Mouse (Mus musculus): ENCODE data around the gene Zbtb16. TPM values are rescaled to one million over a fixed set of nuclear protein-coding genes. Genes with fewer than 3 reads are reported as not detected.

Gene Zbtb16
- polyA plus RNA-seq, 1 experiment = 7.4 TPM

GRCm38 (mm10) chr9:48646251-48646650 is 189.8 kb downstream of the Zbtb16 start:
- no peak for DNase-seq (ENCODE audit: low spot score)

DNA sequence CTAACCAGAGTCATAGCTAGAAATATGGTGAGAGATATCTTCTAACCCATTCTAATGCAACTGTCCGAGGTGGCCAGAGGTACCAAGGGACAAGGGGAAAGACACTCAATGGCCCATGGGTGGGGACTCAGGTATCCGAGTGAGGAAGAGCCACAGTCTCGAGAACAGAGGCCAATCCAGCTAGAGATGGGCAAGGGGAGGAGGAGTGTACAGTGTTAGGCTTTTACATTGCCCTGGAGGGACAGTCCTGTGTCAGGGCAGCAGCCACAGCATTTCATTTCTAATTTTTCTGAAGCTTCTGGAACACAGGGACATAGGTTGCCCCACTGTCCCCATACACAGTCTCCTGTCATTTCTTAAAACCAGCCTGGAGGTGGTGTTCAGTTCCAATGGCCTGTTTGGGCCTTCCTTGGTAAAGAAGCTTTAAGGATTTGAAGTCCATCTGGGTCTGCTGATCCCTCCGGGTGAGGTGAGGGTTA is 190.3 kb downstream of the Zbtb16 start:
- no peak for DNase-seq (ENCODE audit: low spot score)

DNA sequence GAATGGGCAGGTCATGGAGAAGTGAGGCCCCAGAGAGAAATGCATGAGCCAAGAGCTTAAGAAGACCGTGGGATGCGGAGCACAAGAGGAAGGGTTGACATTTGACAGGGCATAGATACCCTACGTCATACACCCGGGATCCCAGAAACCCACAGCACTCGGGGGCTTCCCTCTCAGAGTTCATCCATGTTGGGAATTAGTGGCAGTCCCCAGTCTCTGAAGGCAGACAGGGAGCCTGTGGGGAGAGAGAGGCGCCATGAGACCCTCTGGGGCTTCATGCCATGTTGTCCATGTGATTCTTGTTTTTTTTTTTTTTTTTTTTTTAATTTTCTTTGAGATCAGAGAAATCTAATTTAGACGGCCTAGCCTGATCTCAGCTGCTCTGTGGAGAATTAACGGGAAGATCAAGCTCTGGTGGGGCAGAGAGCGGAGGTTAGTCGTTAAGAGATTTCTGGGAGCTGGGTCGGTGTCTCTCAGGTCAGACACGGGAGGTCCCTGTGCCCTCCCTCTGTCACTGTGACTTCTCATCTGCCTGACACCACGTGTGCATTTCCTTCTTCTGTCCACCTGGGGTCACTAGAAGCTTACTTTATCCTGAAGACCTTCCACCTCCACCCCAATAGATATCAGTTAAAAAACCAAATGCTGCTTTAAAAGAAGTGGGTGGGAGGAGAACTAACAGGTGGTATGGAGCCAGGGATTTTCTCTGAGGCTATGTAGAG is 190.9 kb downstream of the Zbtb16 start:
- no peak for DNase-seq (ENCODE audit: low spot score)

DNA sequence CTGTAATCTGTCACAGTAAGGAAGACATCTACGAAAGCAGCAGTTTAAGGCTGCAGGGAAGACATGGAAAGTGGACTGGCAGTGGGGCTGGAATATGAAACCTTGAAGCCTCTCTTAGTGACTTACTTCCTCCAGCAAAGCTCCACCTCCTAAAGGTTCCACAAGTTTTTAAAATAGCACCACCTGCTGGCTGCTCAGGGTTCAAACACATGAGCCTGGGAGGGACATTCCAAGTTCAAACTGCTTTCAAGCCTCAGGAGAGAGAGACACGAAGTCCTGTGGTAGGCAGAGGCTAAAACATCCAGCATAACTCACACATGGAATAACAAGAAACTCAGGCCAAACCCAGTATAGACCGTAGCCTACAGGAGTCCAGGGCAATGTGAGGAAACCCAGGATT is 191.6 kb downstream of the Zbtb16 start:
- no peak for DNase-seq (ENCODE audit: low spot score)

DNA sequence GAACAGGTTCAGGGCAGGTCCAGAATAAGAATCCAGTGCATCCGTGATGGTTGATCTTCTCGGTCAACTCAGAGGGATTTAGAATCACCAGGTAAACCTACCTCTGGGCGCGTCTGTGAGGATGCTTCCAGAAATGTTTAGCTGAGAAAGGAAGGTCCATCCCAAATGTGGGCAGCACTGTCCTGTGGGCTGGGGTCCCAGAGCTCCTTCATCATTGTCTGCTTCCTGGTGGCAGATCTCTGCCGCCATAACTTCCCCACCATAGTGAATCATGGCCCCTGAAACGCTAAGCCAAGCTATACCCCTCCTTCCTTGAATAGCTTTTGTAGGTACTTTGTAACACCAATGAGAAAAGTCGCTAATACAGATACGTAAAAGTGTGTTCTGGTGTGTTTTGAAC is 194.4 kb downstream of the Zbtb16 start:
- DNase-seq (ENCODE audit: low spot score) = no peak

DNA sequence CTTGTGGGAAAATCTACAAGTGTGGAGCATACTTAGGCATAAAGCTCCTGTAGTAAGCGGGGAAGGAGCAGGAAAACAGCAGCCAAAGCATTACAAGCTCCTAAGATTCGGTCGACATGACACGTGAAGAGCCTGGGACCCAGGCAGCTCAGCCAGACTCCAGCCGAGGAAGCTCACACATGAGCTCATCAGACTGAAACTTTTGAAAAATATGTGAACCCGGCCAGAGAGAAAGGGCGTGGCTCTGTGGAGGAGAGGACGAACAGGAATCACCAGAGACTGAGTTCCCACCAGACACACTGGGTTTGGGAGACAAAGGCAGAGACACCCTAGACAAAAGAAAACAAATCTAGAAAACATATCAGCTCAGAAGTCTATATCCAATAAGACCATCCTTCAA is 195.1 kb downstream of the Zbtb16 start:
- DNase-seq (ENCODE audit: low spot score) = no peak

- DNase-seq (ENCODE audit: low spot score) = no peak
Measured at GRCm38 (mm10) chr9:48638176-48638803, 197.7 kb downstream of the Zbtb16 start.

DNA sequence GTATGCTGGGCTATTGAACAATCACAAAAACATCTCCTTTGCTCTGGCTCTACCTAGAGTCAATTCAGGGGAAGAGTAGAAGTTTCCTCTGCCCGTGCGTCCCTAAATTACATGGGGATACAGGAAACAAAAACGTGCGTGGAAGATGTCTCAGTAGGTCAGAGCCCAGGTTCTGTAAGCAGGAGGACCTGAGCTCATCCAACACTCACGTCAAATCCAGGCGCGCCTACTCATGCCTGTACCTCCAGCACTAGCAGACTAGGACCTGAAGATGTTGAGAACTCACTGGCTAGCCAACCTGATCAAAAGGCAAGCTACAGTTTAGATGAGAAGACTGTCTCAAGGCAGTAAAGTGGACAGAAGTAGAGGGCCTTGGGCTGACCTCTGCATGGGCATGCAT is 198.9 kb downstream of the Zbtb16 start:
- DNase-seq (ENCODE audit: low spot score) = no peak

GRCm38 (mm10) chr9:48635576-48636350 is 200.3 kb downstream of the Zbtb16 start:
- DNase-seq (ENCODE audit: low spot score) = no peak

DNA sequence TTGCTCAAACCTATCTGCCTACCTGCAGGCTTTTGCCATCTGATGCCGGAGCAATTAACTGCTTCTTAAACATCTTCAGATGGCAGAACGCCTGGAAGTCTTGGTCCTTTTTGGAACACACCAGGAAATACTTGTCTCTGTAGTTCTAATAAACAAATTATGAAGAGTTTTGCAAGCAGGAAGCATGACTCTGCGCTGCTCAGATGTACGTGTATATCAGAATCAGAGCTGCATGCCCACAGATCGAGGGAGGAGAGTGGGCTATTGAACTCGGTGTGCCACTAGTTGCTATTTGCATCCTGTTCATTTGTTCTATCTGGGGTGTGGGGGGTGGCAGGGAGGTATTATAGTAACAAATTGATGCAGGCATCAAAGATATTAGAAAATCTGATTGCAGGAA is 202.9 kb downstream of the Zbtb16 start:
- no peak for DNase-seq (ENCODE audit: low spot score)

DNA sequence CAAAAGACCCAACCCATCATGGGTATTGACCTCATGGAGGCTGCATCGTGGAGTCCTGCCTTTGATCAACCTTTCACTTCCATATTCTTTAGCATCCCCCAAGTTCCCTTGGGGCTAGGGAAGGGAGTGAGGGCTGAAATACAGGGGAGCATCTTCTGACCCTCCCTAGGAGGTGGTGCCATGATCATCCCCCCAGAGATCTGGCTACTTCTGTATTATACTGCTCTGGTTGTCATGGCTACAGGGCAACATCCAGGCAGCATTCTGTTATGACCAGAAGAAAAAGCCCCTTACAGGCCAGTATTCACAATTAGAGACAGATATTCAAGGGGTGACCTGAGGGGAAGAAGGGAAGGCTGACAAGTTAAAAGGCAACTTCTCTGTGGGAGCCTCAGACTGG is 216.8 kb downstream of the Zbtb16 start:
- no peak for DNase-seq (ENCODE audit: low spot score)

- DNase-seq (ENCODE audit: low spot score) = no peak
Measured at GRCm38 (mm10) chr9:48618589-48618988, 217.4 kb downstream of the Zbtb16 start.

DNA sequence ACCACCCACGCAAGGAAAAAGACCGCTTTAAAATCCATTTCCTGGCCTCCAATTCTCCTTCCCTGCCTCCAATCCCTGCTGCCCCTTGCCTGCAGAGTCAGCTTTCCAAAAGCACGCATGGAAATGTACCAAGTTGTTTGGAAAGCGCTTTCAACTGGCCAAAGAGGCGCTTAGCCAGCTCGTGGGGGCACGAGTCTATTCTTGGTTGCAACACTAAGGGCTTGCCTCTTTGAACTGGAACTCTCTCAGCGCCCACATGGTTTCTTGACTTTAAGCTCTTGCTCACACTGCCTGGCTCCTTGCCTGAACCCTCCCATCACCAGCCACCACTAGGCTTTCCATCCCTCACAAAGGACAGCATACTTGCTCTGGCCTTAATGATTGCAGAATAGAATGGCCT is 217.9 kb downstream of the Zbtb16 start:
- peak; percentile 27 for DNase-seq (ENCODE audit: low spot score)

GRCm38 (mm10) chr9:48617511-48618010 is 218.5 kb downstream of the Zbtb16 start:
- DNase-seq (ENCODE audit: low spot score) = no peak

GRCm38 (mm10) chr9:48613221-48613620 is 222.8 kb downstream of the Zbtb16 start:
- no peak for DNase-seq (ENCODE audit: low spot score)

DNA sequence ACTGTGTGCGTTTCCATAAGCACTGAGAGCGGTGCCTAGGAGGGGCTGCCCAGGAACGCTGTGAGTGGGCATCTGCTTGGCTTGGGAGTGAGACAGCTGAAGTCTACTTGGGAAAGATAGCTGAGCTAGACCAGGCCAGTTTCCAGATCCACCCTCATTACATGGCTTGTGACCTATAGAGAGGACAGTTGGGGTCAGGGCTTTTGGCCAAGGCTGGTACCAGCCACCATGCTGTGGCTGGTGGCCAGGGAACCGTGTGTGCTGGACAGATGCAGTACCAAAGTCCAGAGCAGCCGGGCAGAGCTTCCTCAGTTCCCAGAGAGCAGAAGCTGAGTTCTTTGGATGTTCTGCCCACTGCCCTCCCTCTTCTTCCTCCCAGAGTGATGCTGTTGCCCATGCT is 223.5 kb downstream of the Zbtb16 start:
- no peak for DNase-seq (ENCODE audit: low spot score)

DNA sequence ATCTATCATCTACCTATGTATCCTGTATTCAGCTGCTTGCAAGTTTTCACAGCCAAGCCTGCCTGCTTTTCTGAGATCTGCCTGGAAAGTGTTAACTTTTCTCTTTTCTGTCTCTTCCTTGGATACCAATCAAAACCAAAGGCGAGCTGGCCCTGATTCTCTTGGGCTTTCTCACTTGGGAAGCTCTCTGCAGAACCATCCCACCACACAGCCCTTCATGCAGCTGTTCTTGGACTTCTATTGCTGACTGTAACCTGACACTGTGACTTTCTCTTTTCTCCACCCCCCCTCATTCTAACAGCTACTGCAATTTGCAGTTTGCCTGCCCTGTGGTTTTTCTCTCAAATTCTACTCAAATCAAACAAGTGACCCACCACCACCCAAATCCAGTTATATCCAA is 225.0 kb downstream of the Zbtb16 start:
- no peak for DNase-seq (ENCODE audit: low spot score)

- DNase-seq (ENCODE audit: low spot score) = no peak
Measured at GRCm38 (mm10) chr9:48609734-48610133, 226.3 kb downstream of the Zbtb16 start.

GRCm38 (mm10) chr9:48607417-48607816 is 228.6 kb downstream of the Zbtb16 start:
- DNase-seq (ENCODE audit: low spot score) = no peak

- DNase-seq (ENCODE audit: low spot score) = no peak
Measured at GRCm38 (mm10) chr9:48606171-48606570, 229.9 kb downstream of the Zbtb16 start.

DNA sequence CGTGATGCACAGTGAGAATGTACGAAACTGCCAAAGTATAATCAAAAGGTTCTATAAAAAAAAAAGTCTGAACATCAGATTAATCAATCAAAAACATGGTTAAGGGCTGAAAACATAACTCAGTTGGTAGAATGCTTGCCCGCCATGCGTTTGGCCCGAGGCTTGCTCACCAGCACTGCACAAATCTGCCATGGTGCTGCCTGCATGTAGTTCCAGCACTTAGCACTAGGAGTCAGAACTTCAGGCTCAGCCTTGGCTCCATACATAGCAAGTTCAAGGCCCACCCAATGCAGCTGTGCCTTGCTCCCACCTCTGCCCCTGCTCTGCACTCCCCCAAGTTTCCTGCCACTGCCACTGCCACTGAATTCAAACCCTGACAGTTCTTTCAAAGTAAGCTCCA is 230.3 kb downstream of the Zbtb16 start:
- no peak for DNase-seq (ENCODE audit: low spot score)

DNA sequence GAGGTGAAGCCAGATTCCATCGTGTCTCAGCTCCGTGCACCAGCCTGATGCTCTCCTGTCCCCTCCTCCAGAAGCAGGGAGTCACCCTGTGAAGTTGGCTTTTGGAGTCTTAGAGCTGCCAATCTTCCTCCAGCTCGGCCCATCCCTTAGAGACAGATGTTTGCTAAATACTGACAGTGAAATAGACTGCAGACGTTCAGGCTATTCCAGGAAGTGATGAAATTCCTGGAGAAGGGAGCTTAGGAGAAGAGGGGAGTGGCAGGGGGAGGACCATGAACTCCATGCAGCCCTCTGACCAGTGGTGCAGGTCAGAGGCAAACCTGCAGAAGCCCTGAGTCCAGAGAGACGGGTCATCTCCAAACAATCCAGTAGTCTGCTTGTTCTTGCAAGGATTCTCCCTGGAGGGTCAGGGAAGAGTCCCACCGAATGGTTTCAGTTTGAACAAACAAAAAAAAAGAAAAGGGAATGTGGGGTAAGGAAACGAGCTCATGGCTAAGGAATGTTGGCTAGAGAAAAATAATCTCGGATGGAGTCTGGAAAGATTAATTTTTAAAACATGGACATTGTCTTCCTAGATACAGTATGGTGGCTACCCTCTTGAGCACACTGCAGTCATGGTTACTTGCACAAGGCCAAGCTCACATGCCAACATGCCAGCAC is 231.0 kb downstream of the Zbtb16 start, which contains the start of gene Nnmt:
Gene Nnmt (minus strand): TSS at position 215 of the 660 bp plus-strand sequence.
- no peak for DNase-seq (ENCODE audit: low spot score)
